Mouse (Mus musculus): Measurements from ENCODE around the gene Calr4. TPM values are rescaled to one million over a fixed set of nuclear protein-coding genes. Genes with fewer than 3 reads are reported as not detected.

Gene Calr4
- polyA plus RNA-seq, 1 experiment from 2014 or later = 0.57 TPM

DNA sequence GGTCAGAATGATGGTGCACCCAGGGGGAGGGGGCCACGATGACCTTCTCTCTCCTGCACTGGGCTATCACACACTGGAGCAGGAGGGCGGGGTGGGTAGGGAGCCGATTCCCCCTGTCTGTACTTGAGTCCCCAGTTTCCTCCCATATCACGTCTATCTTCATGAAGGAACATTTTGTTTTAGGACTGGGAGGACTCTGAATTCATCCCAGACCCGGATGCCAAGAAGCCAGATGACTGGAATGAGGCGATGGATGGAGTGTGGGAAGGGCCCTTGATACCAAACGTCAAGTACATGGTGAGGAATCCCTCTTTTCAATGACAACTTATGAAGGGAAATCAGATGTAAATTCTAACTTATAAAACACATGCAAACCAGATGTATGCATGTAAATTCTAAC, 10.2 kb downstream of the Calr4 start:
- Histone ChIP-seq H3K27me3 (ENCODE audit: control insufficient read depth, insufficient read depth, low read length) (no peaks in the 10 kb centered on the region), H3K27ac (replicated peaks; ENCODE audit: low read depth, low read length) (no peak overlapping the region), H3K9me3 (ENCODE audit: control insufficient read depth, low read length) (no peaks in the 10 kb centered on the region), H3K4me1 (ENCODE audit: control insufficient read depth, insufficient read depth, low read length) (no peaks in the 10 kb centered on the region), H3K4me2 (ENCODE audit: low read length) (no peak overlapping the region), H3K4me3 (replicated peaks; ENCODE audit: low read depth, low read length) (no peak overlapping the region), H3K36me3 (ENCODE audit: control insufficient read depth, insufficient read depth, low read length) (no peaks in the 10 kb centered on the region), H3K9ac (replicated peaks; ENCODE audit: low read length) (no peak overlapping the region)
- ATAC-seq (ENCODE audit: low FRiP score, low TSS enrichment) (no peak), DNase-seq (no peak)
- WGBS = 90% methylated on average over 7 of the region's 7 CpGs

DNA sequence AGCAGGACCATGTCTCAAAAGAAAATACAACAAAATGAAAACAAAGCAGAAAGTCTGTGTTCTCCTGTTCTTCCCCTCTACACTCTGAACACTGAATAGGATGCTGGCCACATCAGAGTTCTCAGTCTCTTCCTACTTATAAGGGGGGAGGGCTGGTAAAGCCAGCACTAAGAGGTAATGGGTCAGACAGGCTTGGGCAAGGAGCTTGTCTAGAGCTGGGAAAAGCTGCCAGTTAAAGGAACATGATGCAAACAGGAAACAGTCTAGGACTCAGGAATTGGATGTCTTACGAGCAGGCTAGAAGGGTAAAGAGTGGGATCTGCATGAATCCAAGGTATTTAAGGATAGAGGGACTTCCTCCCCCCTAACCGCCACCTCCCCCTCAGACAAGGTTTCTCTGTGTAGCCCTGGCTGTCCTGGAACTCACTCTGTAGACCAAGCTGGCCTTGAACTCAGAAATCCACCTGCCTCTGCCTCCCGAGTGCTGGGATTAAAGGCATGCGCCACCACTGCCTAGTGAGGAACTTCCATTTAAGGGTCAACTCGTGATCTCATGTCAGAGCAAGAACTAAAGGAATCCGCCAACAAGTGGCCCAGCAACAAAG, 10.8 kb downstream of the Calr4 start:
- ATAC-seq (ENCODE audit: low FRiP score, low TSS enrichment) (no peak), DNase-seq (no peak)
- H3K4me3 ChIP-seq (replicated peaks; ENCODE audit: low read depth, low read length) = no peak overlapping the region
- no peaks in the 10 kb centered on the region for H3K9me3 ChIP-seq (ENCODE audit: control insufficient read depth, low read length)
- no peak overlapping the region for H3K27ac ChIP-seq (replicated peaks; ENCODE audit: low read depth, low read length)
- no peaks in the 10 kb centered on the region for H3K27me3 ChIP-seq (ENCODE audit: control insufficient read depth, insufficient read depth, low read length)
- H3K4me2 ChIP-seq (ENCODE audit: low read length) = no peak overlapping the region
- no peaks in the 10 kb centered on the region for H3K36me3 ChIP-seq (ENCODE audit: control insufficient read depth, insufficient read depth, low read length)
- 84% methylated on average over 6 of the region's 6 CpGs for WGBS
- no peak overlapping the region for H3K9ac ChIP-seq (replicated peaks; ENCODE audit: low read length)
- no peaks in the 10 kb centered on the region for H3K4me1 ChIP-seq (ENCODE audit: control insufficient read depth, insufficient read depth, low read length)

DNA sequence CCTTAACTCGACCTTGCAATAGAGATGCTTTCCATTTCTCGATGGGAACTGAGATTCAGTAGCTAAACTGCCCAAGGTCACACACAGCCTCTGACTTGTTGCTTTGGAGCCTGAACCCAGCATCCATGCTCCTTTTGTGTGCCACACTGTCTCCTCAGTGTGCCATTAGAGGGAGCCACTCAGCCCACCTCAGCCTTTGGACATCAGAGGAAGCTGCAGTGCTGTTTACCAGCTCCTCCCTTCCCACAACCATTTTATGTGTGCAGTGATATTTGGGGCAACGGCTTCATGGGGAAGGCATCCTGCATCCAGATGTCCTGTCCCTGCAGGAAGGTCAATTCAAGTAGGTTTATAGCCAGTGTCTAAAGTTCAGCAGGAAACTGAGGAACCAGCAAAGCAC, 17.3 kb downstream of the Calr4 start:
- no peaks in the 10 kb centered on the region for H3K27me3 ChIP-seq (ENCODE audit: control insufficient read depth, insufficient read depth, low read length)
- WGBS = 51% methylated on average over 3 of the region's 3 CpGs
- H3K27ac ChIP-seq (replicated peaks; ENCODE audit: low read depth, low read length) = no peak overlapping the region
- H3K4me1 ChIP-seq (ENCODE audit: control insufficient read depth, insufficient read depth, low read length) = no peaks in the 10 kb centered on the region
- no peaks in the 10 kb centered on the region for H3K36me3 ChIP-seq (ENCODE audit: control insufficient read depth, insufficient read depth, low read length)
- no peak for ATAC-seq (ENCODE audit: low FRiP score, low TSS enrichment)
- H3K9me3 ChIP-seq (ENCODE audit: control insufficient read depth, low read length) = no peaks in the 10 kb centered on the region
- H3K4me3 ChIP-seq (replicated peaks; ENCODE audit: low read depth, low read length) = no peak overlapping the region
- no peak overlapping the region for H3K4me2 ChIP-seq (ENCODE audit: low read length)
- no peak overlapping the region for H3K9ac ChIP-seq (replicated peaks; ENCODE audit: low read length)
- peak; percentile 26 for DNase-seq

DNA sequence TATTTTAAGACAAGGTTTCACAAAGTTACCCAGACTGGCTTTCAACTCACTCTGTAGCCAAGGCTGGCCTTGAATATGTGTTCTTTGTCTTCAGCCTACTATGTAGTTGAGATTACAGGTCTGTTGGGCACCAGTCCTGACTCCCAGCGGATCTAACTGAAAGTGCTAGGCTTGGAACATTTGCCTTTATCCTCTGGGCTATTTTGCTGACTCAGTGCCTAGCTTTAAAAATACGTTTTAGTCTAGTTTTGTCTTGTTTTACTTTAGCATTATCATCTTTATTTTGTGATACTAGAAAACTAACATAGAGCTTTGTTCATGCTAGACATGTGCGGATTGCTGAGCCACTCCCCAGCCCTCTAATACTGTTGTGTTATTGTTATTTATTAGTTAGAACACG, 17.9 kb downstream of the Calr4 start:
- H3K27ac ChIP-seq (replicated peaks; ENCODE audit: low read depth, low read length) = no peak overlapping the region
- no peaks in the 10 kb centered on the region for H3K36me3 ChIP-seq (ENCODE audit: control insufficient read depth, insufficient read depth, low read length)
- DNase-seq = no peak
- no peak for ATAC-seq (ENCODE audit: low FRiP score, low TSS enrichment)
- no peak overlapping the region for H3K9ac ChIP-seq (replicated peaks; ENCODE audit: low read length)
- H3K4me3 ChIP-seq (replicated peaks; ENCODE audit: low read depth, low read length) = no peak overlapping the region
- H3K27me3 ChIP-seq (ENCODE audit: control insufficient read depth, insufficient read depth, low read length) = no peaks in the 10 kb centered on the region
- WGBS = 85% methylated on average over 4 of the region's 4 CpGs
- H3K4me2 ChIP-seq (ENCODE audit: low read length) = no peak overlapping the region
- H3K9me3 ChIP-seq (ENCODE audit: control insufficient read depth, low read length) = no peaks in the 10 kb centered on the region
- H3K4me1 ChIP-seq (ENCODE audit: control insufficient read depth, insufficient read depth, low read length) = no peaks in the 10 kb centered on the region

DNA sequence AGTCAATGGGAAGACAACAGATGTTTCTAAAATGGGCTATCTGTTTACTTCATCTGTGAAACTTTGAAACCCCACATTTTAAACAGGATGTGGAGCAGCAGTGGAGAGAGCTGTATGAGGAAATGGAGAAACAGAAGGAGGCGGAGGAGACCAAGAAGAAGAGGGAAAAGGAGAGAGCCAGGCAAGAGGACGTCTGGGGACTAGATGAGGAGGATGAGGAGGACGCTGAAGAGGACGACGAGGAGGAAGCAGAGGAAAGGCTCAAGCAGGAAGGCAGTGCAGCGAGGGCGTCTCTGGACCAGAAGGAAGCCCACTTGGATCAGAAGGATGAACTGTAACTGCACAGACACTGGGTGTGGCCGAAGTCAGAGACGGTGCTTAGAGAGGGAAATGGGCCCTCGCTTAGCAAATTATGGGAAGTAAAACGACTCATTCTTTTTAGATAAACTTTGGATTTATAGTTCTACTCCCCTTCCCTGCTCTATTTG, 19.4 kb downstream of the Calr4 start:
- no peak overlapping the region for H3K27ac ChIP-seq (replicated peaks; ENCODE audit: low read depth, low read length)
- no peak overlapping the region for H3K4me2 ChIP-seq (ENCODE audit: low read length)
- no peak overlapping the region for H3K4me3 ChIP-seq (replicated peaks; ENCODE audit: low read depth, low read length)
- DNase-seq = no peak
- no peaks in the 10 kb centered on the region for H3K4me1 ChIP-seq (ENCODE audit: control insufficient read depth, insufficient read depth, low read length)
- H3K36me3 ChIP-seq (ENCODE audit: control insufficient read depth, insufficient read depth, low read length) = no peaks in the 10 kb centered on the region
- no peak overlapping the region for H3K9ac ChIP-seq (replicated peaks; ENCODE audit: low read length)
- no peaks in the 10 kb centered on the region for H3K27me3 ChIP-seq (ENCODE audit: control insufficient read depth, insufficient read depth, low read length)
- 81% methylated on average over 11 of the region's 11 CpGs for WGBS
- H3K9me3 ChIP-seq (ENCODE audit: control insufficient read depth, low read length) = no peaks in the 10 kb centered on the region
- ATAC-seq (ENCODE audit: low FRiP score, low TSS enrichment) = no peak

DNA sequence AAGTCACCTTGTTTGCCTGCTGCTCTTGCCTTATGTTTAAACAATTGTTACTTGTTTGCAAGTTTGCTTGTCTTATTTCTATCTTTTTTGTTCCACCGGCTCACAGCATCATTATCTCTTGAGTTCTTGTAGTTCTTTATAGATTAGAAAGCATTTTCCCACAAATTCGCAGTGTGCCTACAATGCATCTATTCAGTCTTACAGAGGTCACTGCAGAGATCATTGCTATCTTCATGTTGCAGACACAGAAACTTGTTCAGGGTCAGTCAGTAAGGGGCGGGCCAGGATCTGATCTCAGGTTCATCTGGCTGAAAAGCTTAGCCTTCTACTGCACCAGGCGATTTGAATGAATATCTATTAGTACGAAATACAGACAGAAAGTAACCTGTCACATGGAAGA, 20.2 kb downstream of the Calr4 start:
- 91% methylated on average over 5 of the region's 5 CpGs for WGBS
- H3K4me2 ChIP-seq (ENCODE audit: low read length) = no peak overlapping the region
- ATAC-seq (ENCODE audit: low FRiP score, low TSS enrichment) (no peak), DNase-seq (no peak)
- no peaks in the 10 kb centered on the region for H3K27me3 ChIP-seq (ENCODE audit: control insufficient read depth, insufficient read depth, low read length)
- H3K4me3 ChIP-seq (replicated peaks; ENCODE audit: low read depth, low read length) = no peak overlapping the region
- no peak overlapping the region for H3K9ac ChIP-seq (replicated peaks; ENCODE audit: low read length)
- no peaks in the 10 kb centered on the region for H3K9me3 ChIP-seq (ENCODE audit: control insufficient read depth, low read length)
- no peak overlapping the region for H3K27ac ChIP-seq (replicated peaks; ENCODE audit: low read depth, low read length)
- no peaks in the 10 kb centered on the region for H3K36me3 ChIP-seq (ENCODE audit: control insufficient read depth, insufficient read depth, low read length)
- H3K4me1 ChIP-seq (ENCODE audit: control insufficient read depth, insufficient read depth, low read length) = no peaks in the 10 kb centered on the region

DNA sequence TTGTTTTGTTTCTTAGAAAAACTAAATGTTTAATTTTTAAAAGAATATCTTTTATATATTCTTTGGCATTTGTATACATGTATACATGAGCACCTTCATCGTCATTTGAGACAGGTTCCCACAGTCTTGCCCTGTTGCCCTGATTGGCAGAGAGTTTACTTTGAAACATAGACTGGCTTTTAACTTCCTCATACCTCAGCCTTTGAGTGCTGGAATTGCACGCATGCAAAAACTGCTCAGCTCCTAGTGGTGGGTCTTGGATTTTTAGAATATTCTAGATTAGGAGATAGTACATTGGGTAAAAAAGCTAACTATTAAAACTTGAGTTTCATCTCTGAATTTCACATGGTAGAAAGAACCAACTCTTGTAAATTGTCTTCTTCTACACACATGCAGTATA, 21.0 kb downstream of the Calr4 start:
- ATAC-seq (ENCODE audit: low FRiP score, low TSS enrichment) = no peak

DNA sequence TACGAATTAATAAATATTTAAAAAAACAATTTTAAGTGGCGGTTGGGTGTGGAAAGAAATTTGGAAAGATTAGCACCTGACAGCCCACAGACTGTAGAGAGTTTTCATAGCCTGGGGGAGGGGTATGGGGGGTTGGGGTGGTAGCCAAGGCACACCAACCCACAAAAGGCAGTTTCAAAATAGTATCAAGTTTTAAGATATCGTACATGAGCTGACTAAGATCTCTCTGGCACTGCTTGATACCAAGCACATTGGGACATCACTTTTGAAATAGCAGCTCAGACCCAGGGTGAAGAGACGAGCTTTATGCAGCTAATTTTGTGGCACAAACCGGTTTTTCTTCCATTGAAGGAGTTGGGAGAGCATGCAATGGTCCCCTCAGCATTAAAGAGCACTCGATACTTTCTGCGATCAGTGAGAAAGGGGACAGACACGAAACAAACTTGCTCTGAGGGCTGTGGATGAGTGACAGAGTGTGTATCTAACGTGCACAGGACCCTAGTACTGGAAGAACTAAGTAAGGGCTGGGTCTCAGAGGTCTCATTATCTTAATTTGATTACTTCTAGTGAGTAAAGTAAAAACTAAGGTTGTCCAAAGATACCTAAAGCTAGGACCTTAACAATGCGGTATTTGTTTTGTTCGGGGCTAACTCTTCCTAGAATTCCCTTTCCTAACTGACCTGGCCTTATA, 21.6 kb downstream of the Calr4 start:
- Histone ChIP-seq H3K4me3 (replicated peaks; ENCODE audit: low read depth, low read length) (no peak overlapping the region), H3K4me1 (ENCODE audit: control insufficient read depth, insufficient read depth, low read length) (no peaks in the 10 kb centered on the region), H3K27ac (replicated peaks; ENCODE audit: low read depth, low read length) (no peak overlapping the region), H3K4me2 (ENCODE audit: low read length) (no peak overlapping the region), H3K9ac (replicated peaks; ENCODE audit: low read length) (no peak overlapping the region), H3K9me3 (ENCODE audit: control insufficient read depth, low read length) (no peaks in the 10 kb centered on the region), H3K27me3 (ENCODE audit: control insufficient read depth, insufficient read depth, low read length) (no peaks in the 10 kb centered on the region), H3K36me3 (ENCODE audit: control insufficient read depth, insufficient read depth, low read length) (no peaks in the 10 kb centered on the region)
- ATAC-seq (ENCODE audit: low FRiP score, low TSS enrichment) (no peak), DNase-seq (no peak)
- 86% methylated on average over 11 of the region's 11 CpGs for WGBS

More for the DNA sequence above, 21.0 kb downstream of the Calr4 start:
- Histone ChIP-seq H3K9ac (replicated peaks; ENCODE audit: low read length) (no peak overlapping the region), H3K4me1 (ENCODE audit: control insufficient read depth, insufficient read depth, low read length) (no peaks in the 10 kb centered on the region), H3K27ac (replicated peaks; ENCODE audit: low read depth, low read length) (no peak overlapping the region), H3K36me3 (ENCODE audit: control insufficient read depth, insufficient read depth, low read length) (no peaks in the 10 kb centered on the region), H3K27me3 (ENCODE audit: control insufficient read depth, insufficient read depth, low read length) (no peaks in the 10 kb centered on the region), H3K9me3 (ENCODE audit: control insufficient read depth, low read length) (no peaks in the 10 kb centered on the region), H3K4me2 (ENCODE audit: low read length) (no peak overlapping the region), H3K4me3 (replicated peaks; ENCODE audit: low read depth, low read length) (no peak overlapping the region)
- no peak for DNase-seq
- 90% methylated on average over 2 of the region's 2 CpGs for WGBS

DNA sequence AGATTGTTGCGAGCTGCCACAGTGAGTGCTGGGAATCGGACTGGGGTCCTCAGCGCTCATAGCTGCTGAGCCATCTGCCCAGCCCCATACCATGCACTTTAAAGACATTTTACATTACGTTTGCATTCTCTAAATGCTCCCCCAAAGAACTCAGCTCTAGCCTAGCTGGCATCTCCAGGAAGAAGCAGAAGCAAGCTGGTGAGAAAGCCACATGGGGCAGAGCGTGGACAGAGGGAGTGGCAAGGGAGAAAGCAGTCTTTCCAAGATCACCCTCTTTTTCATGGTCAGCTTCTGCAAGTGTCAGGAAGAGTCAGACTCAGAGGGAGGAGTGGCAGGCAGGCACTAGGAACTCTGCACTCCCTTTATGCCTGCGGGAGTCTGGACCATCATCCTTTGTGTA, 22.5 kb downstream of the Calr4 start:
- DNase-seq = no peak
- H3K27ac ChIP-seq (replicated peaks; ENCODE audit: low read depth, low read length) = no peak overlapping the region
- no peaks in the 10 kb centered on the region for H3K4me1 ChIP-seq (ENCODE audit: control insufficient read depth, insufficient read depth, low read length)
- H3K36me3 ChIP-seq (ENCODE audit: control insufficient read depth, insufficient read depth, low read length) = no peaks in the 10 kb centered on the region
- H3K27me3 ChIP-seq (ENCODE audit: control insufficient read depth, insufficient read depth, low read length) = no peaks in the 10 kb centered on the region
- ATAC-seq (ENCODE audit: low FRiP score, low TSS enrichment) = no peak
- no peak overlapping the region for H3K9ac ChIP-seq (replicated peaks; ENCODE audit: low read length)
- no peaks in the 10 kb centered on the region for H3K9me3 ChIP-seq (ENCODE audit: control insufficient read depth, low read length)
- 83% methylated on average over 6 of the region's 6 CpGs for WGBS
- H3K4me2 ChIP-seq (ENCODE audit: low read length) = no peak overlapping the region
- H3K4me3 ChIP-seq (replicated peaks; ENCODE audit: low read depth, low read length) = no peak overlapping the region

Measured in midbrain, embryonic 14.5 days (tissue).